Mouse (Mus musculus): ENCODE measurements around the gene Gm3604. TPM values are rescaled to one million over a fixed set of nuclear protein-coding genes. Genes with fewer than 3 reads are reported as not detected.
"Not testable (repeated sequence)": the region's sequence is repeated elsewhere in the genome, so short reads cannot be mapped to it uniquely, and the experiment has no call there.

The Gm3604 gene
- polyA plus RNA-seq (2012; rRNA removed), result 0.46 and 0.80 TPM in 2 replicates

- peak; percentile 2 to 8 for DNase-seq
- H3K27me3 ChIP-seq (ENCODE audit: control insufficient read depth, insufficient read depth, low read length); H3K4me1 ChIP-seq (ENCODE audit: control insufficient read depth, insufficient read depth, low read length); H3K27ac ChIP-seq (ENCODE audit: insufficient read depth, low read length); H3K4me3 ChIP-seq (replicated peaks; ENCODE audit: insufficient read depth, low read depth, low read length): not testable (repeated sequence)
- WGBS, result 14% methylated on average over 13 of the region's 13 CpGs
Measured at GRCm38 (mm10) chr13:62382952-62383351, at the start of gene Gm3604. Gm3604 (minus strand) TSS chr13:62383177.

GRCm38 (mm10) chr13:62399206-62399605, 16.2 kb upstream of the Gm3604 start:
- not testable (repeated sequence) for H3K27me3 ChIP-seq (ENCODE audit: control insufficient read depth, insufficient read depth, low read length); DNase-seq; H3K4me3 ChIP-seq (replicated peaks; ENCODE audit: insufficient read depth, low read depth, low read length); H3K27ac ChIP-seq (ENCODE audit: insufficient read depth, low read length); H3K4me1 ChIP-seq (ENCODE audit: control insufficient read depth, insufficient read depth, low read length)
- WGBS, result 60% methylated on average over 3 of the region's 3 CpGs

GRCm38 (mm10) chr13:62390076-62390620, 7.2 kb upstream of the Gm3604 start:
- not testable (repeated sequence) for H3K4me3 ChIP-seq (replicated peaks; ENCODE audit: insufficient read depth, low read depth, low read length); DNase-seq; H3K4me1 ChIP-seq (ENCODE audit: control insufficient read depth, insufficient read depth, low read length); H3K27me3 ChIP-seq (ENCODE audit: control insufficient read depth, insufficient read depth, low read length); H3K27ac ChIP-seq (ENCODE audit: insufficient read depth, low read length)
- 86% methylated on average over 8 of the region's 8 CpGs for WGBS

GRCm38 (mm10) chr13:62331786-62332185, 51.2 kb downstream of the Gm3604 start:
- DNase-seq, result no peak
- H3K4me1 ChIP-seq (ENCODE audit: control insufficient read depth, insufficient read depth, low read length), result no peaks in the 10 kb centered on the region
- H3K4me3 ChIP-seq (replicated peaks; ENCODE audit: insufficient read depth, low read depth, low read length), result no peak overlapping the region
- H3K27me3 ChIP-seq (ENCODE audit: control insufficient read depth, insufficient read depth, low read length), result no peaks in the 10 kb centered on the region
- H3K27ac ChIP-seq (ENCODE audit: insufficient read depth, low read length), result no peak overlapping the region
- TF ChIP-seq CTCF (IDR thresholded peaks at IDR 0.05; ENCODE audit: borderline replicate concordance, insufficient read depth, low read depth, low read length), result no peak
- TF ChIP-seq POLR2A (IDR thresholded peaks at IDR 0.05; ENCODE audit: borderline replicate concordance, insufficient read depth, low read length), result no peak

- H3K27me3 ChIP-seq (ENCODE audit: control insufficient read depth, insufficient read depth, low read length), result no peaks in the 10 kb centered on the region
- WGBS, result 49% methylated on average over 2 of the region's 2 CpGs
Measured at GRCm38 (mm10) chr13:62331381-62331780, 51.6 kb downstream of the Gm3604 start.

More at GRCm38 (mm10) chr13:62331381-62331780, 51.6 kb downstream of the Gm3604 start:
- no peaks in the 10 kb centered on the region for H3K4me1 ChIP-seq (ENCODE audit: control insufficient read depth, insufficient read depth, low read length)
- DNase-seq, result no peak
- no peak for TF ChIP-seq CTCF (IDR thresholded peaks at IDR 0.05; ENCODE audit: borderline replicate concordance, insufficient read depth, low read depth, low read length)
- TF ChIP-seq POLR2A (IDR thresholded peaks at IDR 0.05; ENCODE audit: borderline replicate concordance, insufficient read depth, low read length), result no peak
- no peak overlapping the region for H3K4me3 ChIP-seq (replicated peaks; ENCODE audit: insufficient read depth, low read depth, low read length)
- H3K27ac ChIP-seq (ENCODE audit: insufficient read depth, low read length), result no peak overlapping the region

Other genes with a start within 250 kb of the Gm3604 start
- gene Gm49359, start 83.7 kb upstream of the Gm3604 start, polyA plus RNA-seq (2012; rRNA removed), result 5.6 and 5.7 TPM in 2 replicates
- gene Zfp935, start 175.3 kb upstream of the Gm3604 start, polyA plus RNA-seq (2012; rRNA removed), result not detected in 2 replicates
- 6.3 and 6.9 TPM in 2 replicates for gene Zfp934, start 188.0 kb upstream of the Gm3604 start, polyA plus RNA-seq (2012; rRNA removed)
- gene 6720489N17Rik, start 241.0 kb upstream of the Gm3604 start, polyA plus RNA-seq (2012; rRNA removed), result 1.7 and 1.8 TPM in 2 replicates